Mouse (Mus musculus): ENCODE data around the gene Rgs9. TPM values are rescaled to one million over a fixed set of nuclear protein-coding genes. Genes with fewer than 3 reads are reported as not detected.

Rgs9 gene
- polyA plus RNA-seq, 1 experiment from 2014 or later, result 1.6 TPM

GRCm38 (mm10) chr11:109218722-109219430 lies 79.1 kb downstream of the Rgs9 start:
- 84% methylated on average over 15 of the region's 15 CpGs for WGBS
- Histone ChIP-seq H3K4me3 (no peak overlapping the region), H3K36me3 (no peaks in the 10 kb centered on the region), H3K27ac (replicated peaks) (peak overlapping the region; percentile 77), H3K4me1 (peaks cover 41% of the 10 kb centered on the region), H3K9me3 (replicated peaks) (no peaks in the 10 kb centered on the region), H3K27me3 (ENCODE audit: low read depth, poor library complexity, severe bottlenecking) (peaks cover 19% of the 10 kb centered on the region; the same call in 1 of the 2 replicates)
- DNase-seq (ENCODE audit: low spot score), result no peak

GRCm38 (mm10) chr11:109217827-109218536 lies 79.9 kb downstream of the Rgs9 start:
- Histone ChIP-seq H3K36me3 (no peaks in the 10 kb centered on the region), H3K4me3 (peak overlapping the region; percentile 24), H3K27me3 (ENCODE audit: low read depth, poor library complexity, severe bottlenecking) (peaks cover 19% of the 10 kb centered on the region; the same call in 1 of the 2 replicates), H3K4me1 (peaks cover 41% of the 10 kb centered on the region), H3K9me3 (replicated peaks) (no peaks in the 10 kb centered on the region), H3K27ac (replicated peaks) (peak overlapping the region; percentile 77)
- peak; percentile 63 for DNase-seq (ENCODE audit: low spot score)
- WGBS, result 29% methylated on average over 12 of the region's 12 CpGs

- no peak for DNase-seq (ENCODE audit: low spot score)
Measured at GRCm38 (mm10) chr11:109210772-109211171, 87.2 kb downstream of the Rgs9 start.

GRCm38 (mm10) chr11:109210341-109210740 lies 87.6 kb downstream of the Rgs9 start:
- H3K9me3 ChIP-seq (replicated peaks), result no peaks in the 10 kb centered on the region
- no peaks in the 10 kb centered on the region for H3K36me3 ChIP-seq
- peaks cover 25% of the 10 kb centered on the region for H3K27me3 ChIP-seq (ENCODE audit: low read depth, poor library complexity, severe bottlenecking)
- peaks cover 42% of the 10 kb centered on the region for H3K4me1 ChIP-seq
- DNase-seq (ENCODE audit: low spot score), result no peak
- WGBS, result 37% methylated on average over 7 of the region's 7 CpGs
- peak overlapping the region; percentile 69 for H3K27ac ChIP-seq (replicated peaks)
- no peak overlapping the region for H3K4me3 ChIP-seq

More at GRCm38 (mm10) chr11:109210772-109211171, 87.2 kb downstream of the Rgs9 start:
- Histone ChIP-seq H3K9me3 (replicated peaks) (no peaks in the 10 kb centered on the region), H3K36me3 (no peaks in the 10 kb centered on the region), H3K27me3 (ENCODE audit: low read depth, poor library complexity, severe bottlenecking) (peaks cover 25% of the 10 kb centered on the region), H3K27ac (replicated peaks) (peak overlapping the region; percentile 69), H3K4me1 (peaks cover 38% of the 10 kb centered on the region), H3K4me3 (no peak overlapping the region)
- 44% methylated on average over 11 of the region's 11 CpGs for WGBS

- peak; percentile 45 for DNase-seq (ENCODE audit: low spot score)
- Histone ChIP-seq H3K27ac (replicated peaks) (peak overlapping the region; percentile 63), H3K4me3 (no peak overlapping the region), H3K4me1 (peaks cover 47% of the 10 kb centered on the region), H3K36me3 (no peaks in the 10 kb centered on the region), H3K27me3 (ENCODE audit: low read depth, poor library complexity, severe bottlenecking) (peaks cover 18% of the 10 kb centered on the region), H3K9me3 (replicated peaks) (no peaks in the 10 kb centered on the region)
- WGBS, result 39% methylated on average over 13 of the region's 13 CpGs
Measured at GRCm38 (mm10) chr11:109206732-109207131, 91.2 kb downstream of the Rgs9 start.

- no peak for DNase-seq (ENCODE audit: low spot score)
- 84% methylated on average over 1 of the region's 1 CpGs for WGBS
- Histone ChIP-seq H3K27ac (replicated peaks) (0 out of 2 replicates have a peak overlapping the region, but pooled peaks have one; percentile 63), H3K36me3 (no peaks in the 10 kb centered on the region), H3K4me3 (no peak overlapping the region), H3K9me3 (replicated peaks) (no peaks in the 10 kb centered on the region), H3K4me1 (peaks cover 46% of the 10 kb centered on the region), H3K27me3 (ENCODE audit: low read depth, poor library complexity, severe bottlenecking) (peaks cover 16% of the 10 kb centered on the region)
Measured at GRCm38 (mm10) chr11:109206028-109206427, 91.9 kb downstream of the Rgs9 start.

- Histone ChIP-seq H3K4me3 (no peak overlapping the region), H3K27ac (replicated peaks) (peak overlapping the region; percentile 72), H3K27me3 (ENCODE audit: low read depth, poor library complexity, severe bottlenecking) (no peaks in the 10 kb centered on the region), H3K4me1 (peaks cover 15% of the 10 kb centered on the region), H3K36me3 (no peaks in the 10 kb centered on the region), H3K9me3 (replicated peaks) (no peaks in the 10 kb centered on the region)
- 48% methylated on average over 8 of the region's 8 CpGs for WGBS
- DNase-seq (ENCODE audit: low spot score), result no peak
Measured at GRCm38 (mm10) chr11:109199612-109200293, 98.2 kb downstream of the Rgs9 start.

GRCm38 (mm10) chr11:109192673-109193557 lies 105.0 kb downstream of the Rgs9 start:
- Histone ChIP-seq H3K27me3 (ENCODE audit: low read depth, poor library complexity, severe bottlenecking) (no peaks in the 10 kb centered on the region), H3K9me3 (replicated peaks) (no peaks in the 10 kb centered on the region), H3K27ac (replicated peaks) (peak overlapping the region; percentile 1), H3K36me3 (no peaks in the 10 kb centered on the region), H3K4me1 (peaks cover 12% of the 10 kb centered on the region), H3K4me3 (no peak overlapping the region)
- DNase-seq (ENCODE audit: low spot score), result peak; percentile 87
- 41% methylated on average over 15 of the region's 15 CpGs for WGBS

GRCm38 (mm10) chr11:109188235-109188634 lies 109.7 kb downstream of the Rgs9 start:
- Histone ChIP-seq H3K9me3 (replicated peaks) (no peaks in the 10 kb centered on the region), H3K4me3 (no peak overlapping the region), H3K36me3 (no peaks in the 10 kb centered on the region), H3K27ac (replicated peaks) (no peak overlapping the region), H3K4me1 (peaks cover 10% of the 10 kb centered on the region), H3K27me3 (ENCODE audit: low read depth, poor library complexity, severe bottlenecking) (no peaks in the 10 kb centered on the region)
- 92% methylated on average over 5 of the region's 5 CpGs for WGBS
- DNase-seq (ENCODE audit: low spot score), result no peak

- H3K27me3 ChIP-seq (ENCODE audit: low read depth, poor library complexity, severe bottlenecking), result no peaks in the 10 kb centered on the region
- H3K4me1 ChIP-seq, result peaks cover 5% of the 10 kb centered on the region
- H3K36me3 ChIP-seq, result no peaks in the 10 kb centered on the region
- no peaks in the 10 kb centered on the region for H3K9me3 ChIP-seq (replicated peaks)
- no peak overlapping the region for H3K4me3 ChIP-seq
- no peak overlapping the region for H3K27ac ChIP-seq (replicated peaks)
- WGBS, result 84% methylated on average over 6 of the region's 6 CpGs
- no peak for DNase-seq (ENCODE audit: low spot score)
Measured at GRCm38 (mm10) chr11:109187631-109188184, 110.2 kb downstream of the Rgs9 start.

GRCm38 (mm10) chr11:109181118-109181517 lies 116.8 kb downstream of the Rgs9 start:
- Histone ChIP-seq H3K9me3 (replicated peaks) (no peaks in the 10 kb centered on the region), H3K27me3 (ENCODE audit: low read depth, poor library complexity, severe bottlenecking) (no peaks in the 10 kb centered on the region), H3K27ac (replicated peaks) (no peak overlapping the region), H3K4me1 (peaks cover 20% of the 10 kb centered on the region), H3K36me3 (no peaks in the 10 kb centered on the region), H3K4me3 (no peak overlapping the region)
- DNase-seq (ENCODE audit: low spot score), result no peak
- WGBS, result 79% methylated on average over 7 of the region's 7 CpGs

- Histone ChIP-seq H3K9me3 (replicated peaks) (no peaks in the 10 kb centered on the region), H3K4me3 (no peak overlapping the region), H3K36me3 (no peaks in the 10 kb centered on the region), H3K27me3 (ENCODE audit: low read depth, poor library complexity, severe bottlenecking) (no peaks in the 10 kb centered on the region), H3K4me1 (peaks cover 20% of the 10 kb centered on the region), H3K27ac (replicated peaks) (no peak overlapping the region)
- WGBS, result 90% methylated on average over 11 of the region's 11 CpGs
- DNase-seq (ENCODE audit: low spot score), result no peak
Measured at GRCm38 (mm10) chr11:109180290-109180689, 117.6 kb downstream of the Rgs9 start.
